Mouse (Mus musculus) mature B cell (primary cell): ENCODE results near the gene Plod3.

Experiments used
- in situ Hi-C: fragments of 300-500 bp; cut with MboI; formaldehyde crosslinking; loops from 2 replicates; pipeline ENCODE4 v1.14.3; 2019

The Plod3 gene

DNA sequence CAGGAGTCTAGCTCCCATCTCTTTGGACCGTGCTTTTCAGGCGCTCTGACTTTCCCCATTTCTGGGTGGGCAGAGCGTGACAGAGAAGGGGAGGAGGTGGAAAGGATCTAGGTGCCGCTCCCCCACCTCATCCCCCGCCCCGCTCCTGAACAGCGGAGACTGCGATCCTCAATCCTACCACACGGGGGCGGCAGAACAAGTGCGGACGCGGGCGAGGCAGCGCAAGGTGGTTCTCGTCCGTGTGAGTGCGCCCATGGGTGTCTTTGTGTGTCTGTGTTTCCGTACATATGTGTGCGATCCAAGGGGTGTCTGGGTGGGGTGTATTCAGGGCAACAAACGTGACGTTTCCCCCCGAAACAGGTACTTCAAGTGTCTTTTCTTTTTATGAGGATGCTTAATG, 38.3 kb downstream of the Plod3 start:
- in situ Hi-C loops = no loop called here

DNA sequence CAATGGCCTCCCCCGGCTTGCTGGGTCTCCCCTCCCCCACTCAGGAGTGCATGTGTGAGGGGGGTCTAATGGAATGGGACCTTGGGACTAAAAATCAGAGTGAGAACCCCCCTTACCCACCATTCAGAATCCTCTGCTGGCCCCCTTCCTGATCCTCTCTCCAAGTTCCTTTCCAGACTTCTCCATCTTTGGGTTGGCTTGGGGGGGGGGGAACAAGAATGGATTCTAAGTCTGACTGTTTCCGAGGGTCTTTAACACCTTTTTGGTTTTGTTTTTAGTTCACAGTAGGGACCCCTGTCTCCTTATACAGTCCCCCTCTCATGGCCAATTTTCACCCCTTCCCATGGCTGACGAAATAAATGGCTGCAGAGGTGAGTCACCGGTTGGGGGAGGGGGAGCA, 39.3 kb downstream of the Plod3 start, which contains the start of gene Vgf:
Gene Vgf, plus strand, starts transcription at position 301 of the 400 bp plus-strand sequence.
- in situ Hi-C loops = no loop called here

DNA sequence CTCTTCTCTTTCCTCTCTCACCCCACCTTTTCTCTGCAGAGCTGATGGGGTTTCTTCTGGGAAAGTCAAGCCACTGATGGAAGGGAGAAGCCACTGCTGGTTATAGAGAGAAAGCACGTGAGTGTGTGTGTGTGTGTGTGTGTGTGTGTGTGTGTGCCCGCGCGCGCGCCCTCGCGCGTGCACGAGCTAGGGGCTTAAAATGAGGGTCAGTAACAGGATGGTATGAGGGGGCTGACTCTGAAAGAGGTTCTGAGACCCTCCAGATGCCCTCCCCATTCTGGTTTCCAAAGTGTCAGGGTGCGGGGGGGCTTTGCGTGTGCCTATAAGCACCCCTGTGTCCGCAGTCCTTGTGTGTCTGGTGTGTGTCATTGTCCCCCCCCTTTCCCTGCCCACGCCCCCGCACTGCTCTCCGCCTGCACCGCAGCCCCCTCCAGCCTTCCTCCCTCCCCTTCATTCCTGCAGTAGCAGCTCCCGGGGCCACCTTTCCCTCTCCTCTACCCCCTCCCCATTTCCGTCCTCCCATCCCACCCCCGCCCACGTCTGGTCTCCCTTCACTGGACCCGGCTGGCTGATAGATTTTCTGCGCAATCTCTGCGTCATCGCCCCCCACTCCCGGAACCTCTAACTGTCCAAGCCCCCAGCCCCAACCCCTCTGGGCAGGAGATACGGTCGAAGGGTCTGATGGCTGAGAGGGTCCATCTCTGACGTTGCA, 41.9 kb downstream of the Plod3 start:
- in situ Hi-C loops = no loop called here

DNA sequence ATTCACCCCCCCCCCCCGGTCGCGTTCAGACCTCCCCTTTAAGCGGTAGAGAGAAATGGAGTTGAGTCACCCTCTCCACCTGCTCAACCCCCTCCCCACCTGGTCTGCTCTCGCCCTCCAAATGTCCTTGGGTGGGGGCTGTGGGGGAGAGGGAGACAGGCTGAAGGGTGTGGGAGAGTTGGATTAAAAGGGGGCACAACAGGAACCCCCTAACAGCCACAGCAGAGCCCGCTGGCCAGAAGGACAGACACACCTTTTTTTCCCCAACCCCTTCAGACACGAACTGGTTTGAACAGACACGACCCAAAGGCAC, 42.4 kb downstream of the Plod3 start:
- in situ Hi-C loops = no loop called here

DNA sequence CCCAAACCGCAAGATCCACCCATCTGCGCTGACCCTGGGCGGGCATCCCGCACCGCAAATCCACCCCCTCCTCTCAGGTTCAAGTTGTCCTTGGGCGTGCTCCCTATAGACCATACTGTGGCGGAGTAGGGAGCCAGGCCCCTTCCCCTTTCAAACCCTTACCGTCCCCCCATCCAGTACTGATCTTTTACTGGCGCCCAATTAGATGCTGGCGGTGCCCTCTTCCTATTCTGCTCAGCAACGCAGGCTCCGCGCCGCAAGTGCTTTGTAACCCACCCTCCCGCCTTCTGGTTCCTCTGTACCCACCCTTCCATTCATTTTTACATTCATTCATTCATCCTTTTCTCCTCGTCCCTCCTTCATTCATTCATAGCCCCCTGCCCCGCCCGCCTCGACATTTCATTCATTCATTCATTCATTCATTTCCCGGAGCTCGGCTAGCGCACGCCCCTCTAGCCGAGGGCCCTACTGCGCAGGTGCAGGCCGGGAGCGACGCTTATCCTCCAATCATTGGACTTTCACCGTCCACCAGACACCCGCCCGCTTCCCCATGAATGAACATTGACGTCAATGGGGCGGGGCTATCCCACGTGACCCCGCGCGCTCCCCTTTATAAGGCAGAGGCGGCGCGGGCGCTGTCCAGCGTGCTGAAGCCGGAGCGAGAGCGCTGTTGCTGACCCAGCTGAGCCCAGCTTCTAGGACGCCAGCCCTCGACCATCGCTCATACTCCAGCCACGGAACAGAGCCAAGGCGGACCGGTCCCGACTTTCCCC, 43.0 kb downstream of the Plod3 start:
- in situ Hi-C loops = no loop called here

DNA sequence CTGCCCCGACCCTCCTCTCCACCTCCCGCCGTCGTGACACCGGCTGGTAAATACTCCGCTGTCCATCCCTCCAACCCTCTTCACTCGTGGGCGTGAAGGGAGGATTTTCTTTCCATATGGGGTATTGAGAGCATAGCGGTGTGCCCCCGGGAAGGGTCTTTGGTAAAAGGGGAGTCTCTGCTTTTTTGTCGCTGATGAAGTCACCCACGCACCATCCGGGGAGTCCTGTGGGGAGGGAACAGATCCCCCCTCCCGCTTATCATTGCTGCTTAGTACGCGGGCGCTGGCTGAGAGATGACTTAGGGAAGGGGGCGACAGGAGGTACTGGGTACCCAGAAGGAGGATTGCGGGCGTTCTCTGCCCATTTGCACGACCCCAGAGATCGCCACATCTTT, 43.6 kb downstream of the Plod3 start:
- in situ Hi-C loops = no loop called here

DNA sequence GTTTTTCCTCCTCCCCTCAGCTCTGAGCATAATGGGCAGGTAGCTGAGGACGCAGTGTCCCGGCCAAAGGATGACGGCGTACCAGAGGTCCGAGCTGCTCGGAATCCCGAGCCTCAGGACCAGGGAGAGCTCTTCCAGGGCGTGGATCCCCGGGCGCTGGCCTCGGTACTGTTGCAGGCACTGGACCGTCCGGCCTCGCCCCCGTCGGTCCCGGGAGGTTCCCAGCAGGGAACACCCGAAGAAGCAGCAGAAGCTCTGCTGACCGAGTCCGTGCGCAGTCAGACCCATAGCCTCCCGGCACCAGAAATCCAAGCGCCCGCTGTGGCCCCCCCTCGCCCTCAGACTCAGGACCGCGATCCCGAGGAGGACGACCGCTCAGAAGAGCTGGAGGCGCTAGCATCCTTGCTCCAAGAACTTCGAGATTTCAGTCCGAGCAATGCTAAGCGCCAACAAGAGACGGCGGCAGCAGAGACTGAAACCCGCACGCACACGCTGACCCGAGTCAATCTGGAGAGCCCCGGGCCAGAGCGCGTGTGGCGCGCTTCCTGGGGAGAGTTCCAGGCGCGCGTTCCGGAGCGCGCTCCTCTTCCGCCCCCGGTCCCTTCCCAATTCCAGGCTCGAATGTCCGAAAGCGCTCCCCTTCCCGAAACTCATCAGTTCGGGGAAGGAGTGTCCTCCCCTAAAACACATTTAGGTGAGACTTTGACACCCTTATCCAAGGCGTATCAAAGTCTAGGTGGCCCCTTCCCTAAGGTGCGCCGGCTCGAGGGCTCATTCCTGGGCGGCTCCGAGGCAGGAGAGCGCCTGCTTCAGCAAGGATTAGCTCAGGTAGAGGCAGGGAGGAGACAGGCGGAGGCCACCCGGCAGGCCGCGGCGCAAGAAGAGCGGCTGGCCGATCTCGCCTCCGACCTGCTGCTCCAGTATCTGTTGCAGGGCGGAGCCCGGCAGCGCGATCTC, 44.5 kb downstream of the Plod3 start:
- in situ Hi-C loops = no loop called here

DNA sequence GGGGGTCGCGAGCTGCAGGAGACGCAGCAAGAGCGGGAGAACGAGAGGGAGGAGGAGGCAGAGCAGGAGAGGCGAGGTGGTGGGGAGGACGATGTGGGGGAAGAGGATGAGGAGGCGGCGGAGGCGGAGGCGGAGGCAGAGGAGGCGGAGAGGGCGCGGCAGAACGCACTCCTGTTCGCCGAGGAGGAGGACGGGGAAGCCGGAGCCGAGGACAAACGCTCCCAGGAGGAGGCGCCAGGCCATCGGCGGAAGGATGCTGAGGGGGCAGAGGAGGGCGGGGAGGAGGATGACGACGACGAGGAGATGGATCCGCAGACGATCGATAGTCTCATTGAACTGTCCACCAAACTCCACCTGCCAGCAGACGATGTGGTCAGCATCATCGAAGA, 45.2 kb downstream of the Plod3 start:
- in situ Hi-C loops = no loop called here

DNA sequence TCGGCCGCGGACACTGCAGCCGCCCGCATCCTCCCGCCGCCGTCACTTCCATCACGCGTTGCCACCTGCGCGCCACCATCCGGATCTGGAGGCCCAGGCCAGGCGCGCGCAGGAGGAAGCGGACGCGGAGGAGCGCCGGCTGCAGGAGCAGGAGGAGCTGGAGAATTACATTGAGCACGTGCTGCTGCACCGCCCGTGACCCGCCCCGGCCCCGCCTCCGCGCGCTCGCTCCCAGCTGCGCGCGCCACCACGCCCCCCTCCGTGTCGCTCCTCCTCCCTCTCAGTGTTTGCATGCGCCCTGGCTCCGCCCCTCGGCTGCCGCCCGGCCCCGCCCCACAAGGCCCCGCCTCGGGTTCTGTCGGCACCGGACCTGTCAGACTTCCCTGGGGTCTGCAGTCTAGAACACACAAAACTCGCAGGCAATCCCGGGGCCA, 45.8 kb downstream of the Plod3 start:
- in situ Hi-C loops = no loop called here

DNA sequence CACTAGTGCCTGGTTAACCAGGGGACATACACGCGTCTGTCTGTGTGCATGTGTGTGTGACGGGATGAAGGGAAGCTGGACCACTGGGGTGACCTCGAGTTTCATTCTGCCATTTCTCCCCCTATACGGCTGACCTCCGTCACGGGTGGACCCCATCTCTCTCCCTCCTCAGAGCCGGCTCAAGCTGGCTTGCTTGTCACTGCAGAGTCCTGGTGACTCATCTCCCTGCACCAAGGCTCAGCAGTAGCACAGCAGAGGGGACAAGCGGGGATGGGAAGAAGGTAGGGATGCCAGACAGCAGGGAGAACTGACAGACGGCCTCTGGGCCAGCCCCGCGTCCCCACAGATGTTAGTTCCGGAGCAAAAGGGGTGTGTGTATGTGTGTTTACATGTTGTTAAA, 49.4 kb downstream of the Plod3 start:
- in situ Hi-C loops = no loop called here

DNA sequence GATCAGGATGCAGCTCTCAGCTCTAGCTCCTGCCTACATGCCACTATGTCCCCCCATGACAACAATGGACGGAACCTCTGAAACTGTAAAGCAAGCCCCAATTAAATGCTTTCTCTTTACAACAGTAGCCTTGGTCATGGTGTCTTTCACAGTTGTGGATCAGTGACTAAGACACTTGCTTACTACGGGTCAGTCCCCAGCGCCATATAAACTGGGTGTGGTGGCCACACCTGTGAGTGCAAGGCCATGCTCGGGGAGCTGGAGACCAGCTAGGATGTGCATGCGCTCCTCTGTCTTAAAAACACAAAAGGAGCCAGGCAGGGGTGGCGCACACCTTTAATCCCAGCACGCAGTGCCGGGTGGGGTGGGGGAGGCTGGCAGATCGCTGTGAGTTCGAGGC, 52.6 kb downstream of the Plod3 start:
- in situ Hi-C loops = no loop called here

DNA sequence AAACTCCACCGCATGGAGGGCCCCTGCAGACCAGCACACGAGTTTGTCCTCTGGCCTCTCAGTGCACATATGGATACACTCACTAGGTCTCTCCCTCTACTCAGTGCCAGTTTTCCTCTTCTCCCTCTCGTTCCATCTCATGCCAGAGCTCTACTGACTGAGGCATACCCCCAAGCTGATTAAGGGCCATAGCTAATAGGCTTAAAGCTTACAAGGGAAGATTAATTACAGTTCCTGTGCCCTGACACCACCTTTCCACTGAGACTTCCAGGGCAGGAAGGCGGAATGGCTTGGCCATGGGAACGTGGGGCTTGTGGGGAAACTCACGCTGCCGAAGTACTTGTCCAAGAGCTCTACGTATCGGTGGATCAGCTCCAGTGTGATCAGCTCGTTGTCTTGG, 54.6 kb downstream of the Plod3 start:
- in situ Hi-C loops = no loop called here

DNA sequence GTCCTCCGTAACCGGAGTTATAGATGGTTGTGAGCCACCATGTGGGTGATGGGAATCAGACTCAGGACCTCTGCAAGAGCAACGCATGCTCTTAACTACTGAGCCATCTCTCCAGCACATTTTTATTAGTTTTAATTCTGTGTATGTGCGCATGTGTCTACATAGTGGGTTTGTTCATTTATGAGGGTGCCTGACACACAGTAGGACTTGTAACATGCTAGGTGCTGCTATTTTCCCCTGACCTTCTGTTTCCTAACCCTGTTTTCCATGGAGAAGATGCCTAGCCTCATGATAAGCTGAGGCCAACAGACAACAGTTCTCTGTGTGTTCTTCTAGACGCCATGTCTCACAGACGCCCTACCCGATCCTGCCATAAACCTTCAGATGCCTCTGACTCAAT, 57.2 kb downstream of the Plod3 start:
- in situ Hi-C loops = no loop called here

DNA sequence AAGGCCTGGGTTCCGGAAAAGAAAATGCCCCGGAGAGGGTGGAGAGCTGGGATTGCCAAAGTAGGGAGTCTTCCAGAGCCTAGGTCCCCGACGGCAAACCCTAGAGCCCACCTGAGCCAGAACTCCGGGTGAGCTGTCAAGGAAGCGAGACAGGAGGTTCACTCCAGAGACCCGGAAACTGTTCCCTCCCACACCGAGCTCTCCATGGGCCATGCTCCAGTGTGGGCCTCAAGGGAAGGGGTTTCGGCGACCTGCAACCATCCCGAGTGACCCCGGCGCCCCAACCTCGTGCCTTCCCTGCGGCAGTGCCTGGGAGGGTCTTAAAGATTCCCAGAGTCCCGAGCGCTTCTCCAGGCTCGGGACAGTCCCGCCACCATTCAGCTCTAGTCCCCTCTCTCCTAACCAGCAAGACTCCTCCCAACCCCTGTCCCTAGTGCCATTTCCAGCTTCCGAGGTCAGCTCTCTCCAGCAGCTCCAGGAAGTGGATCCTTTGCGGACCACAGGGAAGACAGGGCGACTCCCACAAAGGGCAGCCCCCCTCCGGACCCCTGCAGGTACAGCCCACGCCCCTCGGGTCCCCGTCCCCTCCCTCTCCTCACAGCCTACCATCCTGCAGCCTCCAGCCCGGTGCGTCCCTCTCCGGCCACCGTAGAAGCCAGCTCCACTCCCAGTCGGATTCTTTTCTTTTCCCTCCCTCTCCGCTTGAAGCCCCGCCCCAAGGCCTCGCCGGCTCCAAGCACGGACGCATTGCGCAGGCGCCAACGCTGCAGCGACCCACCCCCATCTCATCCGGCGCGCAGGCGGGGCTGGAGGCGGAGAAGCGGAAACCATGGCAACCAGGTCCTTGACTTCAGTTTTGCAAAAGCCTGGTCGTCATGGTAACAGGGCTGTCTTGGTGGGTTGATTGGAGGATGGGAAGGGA, 58.8 kb downstream of the Plod3 start, which contains the start of gene Ap1s1:
Gene Ap1s1, minus strand, starts transcription at position 734 of the 922 bp plus-strand sequence.
- in situ Hi-C loops = no loop called here
